Mouse (Mus musculus): ENCODE measurements at regions not wholly inside any gene's neighbourhood (a gene's known extent, or its start where the extent isn't known, plus 50 kb on each side); places are given as distances from the start of the nearest gene placed in this dataset.

- TF ChIP-seq GATA1 (IDR thresholded peaks at IDR 0.05; ENCODE audit: borderline replicate concordance, low read length) (no peak), FLI1 (IDR thresholded peaks at IDR 0.05; ENCODE audit: low read length) (no peak)
These were observed 530.7 kb downstream of the Etv1 start for GRCm38 (mm10) chr12:39309905-39310304.

Data from megakaryocyte, embryonic 14.5 days (primary cell).